In the genomic region with DNA sequence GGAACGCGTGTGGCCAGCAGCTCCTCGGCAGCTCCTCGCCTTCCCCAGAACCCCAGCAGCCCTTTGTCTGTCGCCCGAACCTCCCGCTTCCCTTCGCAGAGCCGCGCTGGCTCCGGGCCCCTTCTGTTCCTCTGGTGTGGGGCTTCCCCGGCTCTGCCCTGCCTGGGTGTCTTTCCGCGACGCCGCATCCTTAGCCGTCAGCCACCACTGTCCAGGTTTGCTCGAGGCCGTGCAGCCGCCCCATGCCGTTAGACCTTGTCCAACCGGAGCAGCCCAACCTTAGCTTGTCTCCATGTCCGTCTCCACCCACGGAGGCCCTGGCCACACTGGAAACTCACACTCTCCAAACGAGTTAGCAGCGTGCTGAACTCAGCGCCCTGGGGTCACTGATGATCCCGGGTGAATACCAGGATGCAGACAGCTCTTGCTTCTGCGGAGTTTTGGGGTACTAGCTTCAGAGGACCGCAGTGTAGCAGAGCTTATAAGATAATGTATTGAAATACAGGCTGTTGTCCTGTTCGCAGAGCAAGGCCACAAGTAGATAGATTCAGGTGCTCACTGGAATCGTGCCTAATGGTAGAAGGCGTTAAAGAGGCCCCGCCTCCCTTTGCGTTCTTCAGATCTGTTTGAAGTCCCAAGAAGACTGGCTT, we compare ENCODE assay signal across 8 mouse cellular contexts. TPM values are rescaled to one million over a fixed set of nuclear protein-coding genes. Genes with fewer than 3 reads are reported as not detected.
DNase-seq lines count a peak whose midpoint lies in the region; ATAC-seq and TF ChIP-seq lines count a peak whose summit lies in the region.

No protein-coding gene starts in this region.

- peak; percentile 55 for DNase-seq in gastrocnemius, adult 2 months
- DNase-seq in gastrocnemius, adult 8-10 months (ENCODE audit: low spot score in 2 of 2) = no peak
- peak; percentile 50 for DNase-seq in MN1 (ENCODE audit: low spot score)
- DNase-seq in cerebellum, postnatal 36 days = peak; percentile 25 to 50
- peak; percentile 53 to 75 for DNase-seq in kidney, postnatal 25 days
- peak; percentile 49 for DNase-seq in mesoderm, embryonic 11.5 days (ENCODE audit: low read depth, low spot score)

- no peak for TF ChIP-seq CTCF in gastrocnemius, adult 2 months (IDR thresholded peaks at IDR 0.05)

- H3K36me3 ChIP-seq in heart, embryonic 14.5 days (ENCODE audit: control insufficient read depth, insufficient read depth, low read length) = peaks cover 6% of the 10 kb centered on the region
- H3K36me3 ChIP-seq in stomach, embryonic 14.5 days (ENCODE audit: control insufficient read depth, insufficient read depth, low read length) = peaks cover under 1% of the 10 kb centered on the region; the same call in 1 of the 2 replicates

- H3K27me3 ChIP-seq in heart, embryonic 14.5 days (ENCODE audit: control insufficient read depth, insufficient read depth, low read length) = no peaks in the 10 kb centered on the region
- no peaks in the 10 kb centered on the region for H3K27me3 ChIP-seq in stomach, embryonic 14.5 days (ENCODE audit: control insufficient read depth, insufficient read depth, low read length)

- intact Hi-C loops in gastrocnemius, adult 2 months (cut with DNase I) = no loop called here

- peak overlapping the region; percentile 87 for H3K27ac ChIP-seq in gastrocnemius, adult 2 months
- H3K27ac ChIP-seq in heart, embryonic 14.5 days (replicated peaks in 1 of 2; ENCODE audit: control insufficient read depth in 1 of 2, insufficient read depth in 1 of 2, low read depth in 2 of 2, low read length in 2 of 2) = peak overlapping the region in 1 of 2 experiments; percentile 66; a peak in 3 of 4 replicates
- peak overlapping the region; percentile 55 for H3K27ac ChIP-seq in stomach, embryonic 14.5 days (ENCODE audit: low read length)

- H3K4me1 ChIP-seq in heart, embryonic 14.5 days (ENCODE audit: control insufficient read depth in 2 of 2, insufficient read depth in 2 of 2, low read length in 2 of 2) = peaks cover 10 to 22% of the 10 kb centered on the region in 2 experiments
- H3K4me1 ChIP-seq in stomach, embryonic 14.5 days (ENCODE audit: control insufficient read depth, insufficient read depth, low read length) = peaks cover 17% of the 10 kb centered on the region; the same call in 1 of the 2 replicates

- 1% methylated on average over 35 of the region's 35 CpGs for WGBS in heart, embryonic 14.5 days
- WGBS in stomach, embryonic 14.5 days = under 1% methylated on average over 35 of the region's 35 CpGs

- peak overlapping the region; percentile 77 for H3K4me3 ChIP-seq in gastrocnemius, adult 2 months
- peak overlapping the region; percentile 62 to 91 for H3K4me3 ChIP-seq in heart, embryonic 14.5 days (ENCODE audit: control insufficient read depth in 1 of 2, insufficient read depth in 1 of 2, low read depth in 1 of 2, low read length in 2 of 2)
- H3K4me3 ChIP-seq in stomach, embryonic 14.5 days (ENCODE audit: low read depth, low read length) = peak overlapping the region; percentile 89

- H3K4me2 ChIP-seq in heart, embryonic 14.5 days (ENCODE audit: low read length) = peak overlapping the region; percentile 97
- H3K4me2 ChIP-seq in stomach, embryonic 14.5 days (replicated peaks; ENCODE audit: low read depth, low read length) = peak overlapping the region; percentile 79

- H3K9ac ChIP-seq in heart, embryonic 14.5 days (ENCODE audit: low read length) = peak overlapping the region; percentile 91
- peak overlapping the region; percentile 85 for H3K9ac ChIP-seq in stomach, embryonic 14.5 days (replicated peaks; ENCODE audit: low read depth, low read length)

- H3K9me3 ChIP-seq in heart, embryonic 14.5 days (ENCODE audit: control insufficient read depth, low read length) = 0 out of 2 replicates have a peak, but pooled peaks cover 3% of the 10 kb centered on the region
- no peaks in the 10 kb centered on the region for H3K9me3 ChIP-seq in stomach, embryonic 14.5 days (ENCODE audit: control insufficient read depth, low read depth, low read length)

- peak; percentile 76 for ATAC-seq in heart, embryonic 14.5 days (ENCODE audit: insufficient number of reproducible peaks, insufficient read depth, low FRiP score, low read depth)
- peak; percentile 61 for ATAC-seq in stomach, embryonic 14.5 days (ENCODE audit: insufficient number of reproducible peaks, insufficient read depth, low FRiP score, low read depth)

RNA-seq across cellular contexts. Expression of a gene that starts 0.6 kb away (rescaled TPM):
- total RNA-seq in gastrocnemius, adult 2 months (2021) = 1 to 10 TPM; 1.2 to 1.4 TPM
- 1 to 10 TPM in 1 of 4 experiments, under 1 TPM in 3; 0.68 to 1.9 (median 0.84) TPM for total RNA-seq in gastrocnemius, adult 8-10 months (2022)
- polyA plus RNA-seq in heart, embryonic 14.5 days (2014; fragmentation: Nextera tagmentation; extraction: Ambion mirVana) = 18.5 and 20.9 TPM in 2 replicates
- polyA plus RNA-seq in stomach, embryonic 14.5 days (2014; fragmentation: Nextera tagmentation; extraction: Ambion mirVana) = 22.0 and 22.1 TPM in 2 replicates

RNA-seq across cellular contexts. Expression of a gene that starts 8.4 kb away (rescaled TPM):
- 10 to 100 TPM; 68.3 to 69.6 TPM for total RNA-seq in gastrocnemius, adult 2 months (2021)
- total RNA-seq in gastrocnemius, adult 8-10 months (2022) = 10 to 100 TPM; 58.2 to 77.0 (median 71.4) TPM
- 138 and 157 TPM in 2 replicates for polyA plus RNA-seq in heart, embryonic 14.5 days (2014; fragmentation: Nextera tagmentation; extraction: Ambion mirVana)
- 140 and 154 TPM in 2 replicates for polyA plus RNA-seq in stomach, embryonic 14.5 days (2014; fragmentation: Nextera tagmentation; extraction: Ambion mirVana)

Comparison
In these comparisons a context has a peak if more than half of its experiments do, and no peak if none do; other contexts are left out.
1. DNase-seq: peak in gastrocnemius, adult 2 months (single experiment), MN1 (single experiment), cerebellum, postnatal 36 days (2 of 2), kidney, postnatal 25 days (2 of 2) and mesoderm, embryonic 11.5 days (single experiment); none in gastrocnemius, adult 8-10 months (0 of 2).
2. Peak in every context shown above with its lines, with median percentiles within 50 percentile points of each other: H3K4me3 ChIP-seq.